Comparison of ENCODE assay signal across 13 mouse cellular contexts in the genomic region with DNA sequence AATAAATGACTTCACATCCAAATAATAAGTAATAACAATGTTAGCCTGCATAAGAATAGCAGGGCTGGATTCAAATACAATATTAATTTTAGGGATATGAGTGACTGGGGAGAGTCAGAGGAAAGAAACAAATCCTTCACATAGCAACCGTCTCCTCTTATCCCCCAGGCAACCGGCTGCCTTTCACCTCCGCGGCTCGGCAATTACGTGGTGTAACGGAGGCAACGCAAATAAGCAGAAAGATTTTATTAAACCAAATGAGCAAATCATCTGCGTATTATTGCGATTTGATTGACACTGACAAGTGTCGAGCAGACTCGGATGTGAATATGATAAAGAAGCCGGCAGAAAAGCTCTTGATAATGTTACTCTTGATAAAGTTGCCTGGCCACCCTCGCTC. TPM values are rescaled to one million over a fixed set of nuclear protein-coding genes. Genes with fewer than 3 reads are reported as not detected.
DNase-seq lines count a peak whose midpoint lies in the region; ATAC-seq and TF ChIP-seq lines count a peak whose summit lies in the region.
"Had no signal": no experiment of that assay in that cellular context is flagged by ENCODE, and none has a peak within 500 bp of the region (broad histone marks: within the 10 kb centered on the region; RNA-seq: fewer than 3 reads in every experiment).

No protein-coding gene starts in this region.

- ATAC-seq in lung, embryonic 16.5 days (ENCODE audit: low read depth): no peak
- peak; percentile 92 for ATAC-seq in forebrain, postnatal 0 days
- 0 out of 2 replicates have a peak, but pooled peaks have one; percentile 41 for ATAC-seq in neural tube, embryonic 15.5 days (ENCODE audit: low FRiP score)
- ATAC-seq: CD4-positive, CD25-positive, alpha-beta regulatory T cell, adult 4 months; Patski had no signal

- 44% methylated on average over 14 of the region's 14 CpGs for WGBS in lung, embryonic 16.5 days
- WGBS in forebrain, postnatal 0 days: 12% methylated on average over 14 of the region's 14 CpGs
- 16% methylated on average over 14 of the region's 14 CpGs for WGBS in neural tube, embryonic 15.5 days

- DNase-seq in lung, postnatal 10 days: no peak
- DNase-seq in forebrain, postnatal 0 days: peak; percentile 78
- DNase-seq in layer of hippocampus, postnatal 14 days (ENCODE audit: low spot score in 2 of 2): peak; percentile 24 to 69
- DNase-seq in heart, adult 18-20 months: no peak
- DNase-seq in thymus, postnatal 36 days: no peak
- DNase-seq in lung, postnatal 25 days (ENCODE audit: low spot score): no peak
- DNase-seq: cerebellum, adult 9-10 months had no signal

- H3K9ac ChIP-seq in lung, embryonic 16.5 days (ENCODE audit: low read length): no peak overlapping the region
- no peak overlapping the region for H3K9ac ChIP-seq in forebrain, postnatal 0 days
- H3K9ac ChIP-seq in neural tube, embryonic 15.5 days (replicated peaks): no peak overlapping the region

- 0 out of 2 replicates have a peak, but pooled peaks cover 4% of the 10 kb centered on the region for H3K4me1 ChIP-seq in lung, embryonic 16.5 days (replicated peaks; ENCODE audit: control insufficient read depth, insufficient read depth, low read length)
- no peaks in the 10 kb centered on the region for H3K4me1 ChIP-seq in forebrain, postnatal 0 days (ENCODE audit: insufficient read depth)
- H3K4me1 ChIP-seq in neural tube, embryonic 15.5 days: peaks cover 15% of the 10 kb centered on the region

- H3K9me3 ChIP-seq in lung, embryonic 16.5 days (ENCODE audit: control insufficient read depth, low read length): no peaks in the 10 kb centered on the region
- H3K9me3 ChIP-seq in forebrain, postnatal 0 days (ENCODE audit: low read length): no peaks in the 10 kb centered on the region
- no peaks in the 10 kb centered on the region for H3K9me3 ChIP-seq in neural tube, embryonic 15.5 days (replicated peaks)

- H3K27ac ChIP-seq in lung, embryonic 16.5 days (ENCODE audit: low read length): no peak overlapping the region
- H3K27ac ChIP-seq in forebrain, postnatal 0 days (ENCODE audit: low read depth, low read length): peak overlapping the region; percentile 54; the same call in 1 of the 2 replicates
- no peak overlapping the region for H3K27ac ChIP-seq in neural tube, embryonic 15.5 days (replicated peaks)

- peak overlapping the region; percentile 33; the same call in 1 of the 2 replicates for H3K4me2 ChIP-seq in lung, embryonic 16.5 days (ENCODE audit: low read depth, low read length)
- peak overlapping the region; percentile 38 for H3K4me2 ChIP-seq in forebrain, postnatal 0 days (ENCODE audit: low read depth)
- H3K4me2 ChIP-seq in neural tube, embryonic 15.5 days: peak overlapping the region; percentile 45
- H3K4me2 ChIP-seq: liver, embryonic 11.5 days had no signal

- no peaks in the 10 kb centered on the region for H3K27me3 ChIP-seq in lung, embryonic 16.5 days (ENCODE audit: control insufficient read depth, insufficient read depth, low read depth, low read length)
- no peaks in the 10 kb centered on the region; the same call in 1 of the 2 replicates for H3K27me3 ChIP-seq in forebrain, postnatal 0 days (ENCODE audit: insufficient read depth, low read length)
- no peaks in the 10 kb centered on the region; the same call in none of the 2 replicates for H3K27me3 ChIP-seq in neural tube, embryonic 15.5 days (replicated peaks)

- TF ChIP-seq CTCF in forebrain, postnatal 0 days (IDR thresholded peaks at IDR 0.05; ENCODE audit: low read depth): no peak

- H3K36me3 ChIP-seq in lung, embryonic 16.5 days (ENCODE audit: control insufficient read depth, insufficient read depth, low read length): no peaks in the 10 kb centered on the region
- no peaks in the 10 kb centered on the region for H3K36me3 ChIP-seq in forebrain, postnatal 0 days (ENCODE audit: insufficient read depth)
- no peaks in the 10 kb centered on the region for H3K36me3 ChIP-seq in neural tube, embryonic 15.5 days

- no peak overlapping the region for H3K4me3 ChIP-seq in lung, embryonic 16.5 days (ENCODE audit: low read length)
- no peak overlapping the region for H3K4me3 ChIP-seq in forebrain, postnatal 0 days (ENCODE audit: low read depth, low read length)
- no peak overlapping the region for H3K4me3 ChIP-seq in neural tube, embryonic 15.5 days (replicated peaks)
- H3K4me3 ChIP-seq: erythroblast, embryonic 14.5 days had no signal

RNA-seq across cellular contexts. Expression of gene Aktip, which starts 28.9 kb away (rescaled TPM):
- polyA plus RNA-seq in lung, embryonic 16.5 days (2015; fragmentation: Nextera tagmentation; extraction: Ambion mirVana): 73.8 and 76.9 TPM in 2 replicates
- 106 and 119 TPM in 2 replicates for total RNA-seq in forebrain, postnatal 0 days (2014; rRNA removed)
- 120 and 129 TPM in 2 replicates for polyA plus RNA-seq in forebrain, postnatal 0 days (2015; fragmentation: Nextera tagmentation; extraction: Ambion mirVana)
- 10 to 100 TPM; 62.6 to 65.3 TPM for total RNA-seq in layer of hippocampus, postnatal 14 days (2021)
- polyA plus RNA-seq in neural tube, embryonic 15.5 days (2015; fragmentation: Nextera tagmentation; extraction: Ambion mirVana): 103 and 113 TPM in 2 replicates
- 10 to 100 TPM; 63.0 to 67.4 TPM for total RNA-seq in heart, adult 18-20 months (2021)
- polyA plus RNA-seq: erythroblast, embryonic 14.5 days had no signal

Comparison
In these comparisons a context has a peak if more than half of its experiments do, and no peak if none do; other contexts are left out.
1. DNase-seq: peak in forebrain, postnatal 0 days (single experiment) and layer of hippocampus, postnatal 14 days (2 of 2); none in lung, postnatal 10 days (single experiment), heart, adult 18-20 months (0 of 2), thymus, postnatal 36 days (0 of 2) and lung, postnatal 25 days (single experiment).
2. Peak in every context shown above with its lines, with median percentiles within 50 percentile points of each other: H3K4me2 ChIP-seq.